Mouse (Mus musculus) lung, postnatal 14 days (tissue): ENCODE results near the gene Psma1.

Experiments
- DNase-seq: peaks from one replicate; pipeline ENCODE4 v3.0.0; 2021

Gene Psma1

DNA sequence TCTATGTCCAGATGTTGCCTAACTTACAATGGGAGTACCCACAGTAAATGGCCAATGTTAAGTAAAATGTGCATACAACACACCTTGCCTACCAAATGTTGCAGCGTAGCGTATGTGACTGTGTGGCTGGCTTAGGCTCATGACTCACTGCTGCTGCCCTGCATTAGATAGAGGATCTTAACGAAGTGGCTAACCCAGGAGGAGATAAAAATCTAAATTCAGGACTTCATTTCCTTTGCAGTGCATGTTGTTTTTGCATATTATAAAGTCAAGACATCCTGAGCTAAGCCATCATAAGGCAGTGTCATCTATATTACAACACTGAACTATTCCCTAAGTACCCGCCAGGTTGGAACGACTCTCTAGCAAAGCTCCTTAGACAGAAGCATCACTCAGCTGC lies 7.5 kb downstream of the Psma1 start:
- DNase-seq: no peak

DNA sequence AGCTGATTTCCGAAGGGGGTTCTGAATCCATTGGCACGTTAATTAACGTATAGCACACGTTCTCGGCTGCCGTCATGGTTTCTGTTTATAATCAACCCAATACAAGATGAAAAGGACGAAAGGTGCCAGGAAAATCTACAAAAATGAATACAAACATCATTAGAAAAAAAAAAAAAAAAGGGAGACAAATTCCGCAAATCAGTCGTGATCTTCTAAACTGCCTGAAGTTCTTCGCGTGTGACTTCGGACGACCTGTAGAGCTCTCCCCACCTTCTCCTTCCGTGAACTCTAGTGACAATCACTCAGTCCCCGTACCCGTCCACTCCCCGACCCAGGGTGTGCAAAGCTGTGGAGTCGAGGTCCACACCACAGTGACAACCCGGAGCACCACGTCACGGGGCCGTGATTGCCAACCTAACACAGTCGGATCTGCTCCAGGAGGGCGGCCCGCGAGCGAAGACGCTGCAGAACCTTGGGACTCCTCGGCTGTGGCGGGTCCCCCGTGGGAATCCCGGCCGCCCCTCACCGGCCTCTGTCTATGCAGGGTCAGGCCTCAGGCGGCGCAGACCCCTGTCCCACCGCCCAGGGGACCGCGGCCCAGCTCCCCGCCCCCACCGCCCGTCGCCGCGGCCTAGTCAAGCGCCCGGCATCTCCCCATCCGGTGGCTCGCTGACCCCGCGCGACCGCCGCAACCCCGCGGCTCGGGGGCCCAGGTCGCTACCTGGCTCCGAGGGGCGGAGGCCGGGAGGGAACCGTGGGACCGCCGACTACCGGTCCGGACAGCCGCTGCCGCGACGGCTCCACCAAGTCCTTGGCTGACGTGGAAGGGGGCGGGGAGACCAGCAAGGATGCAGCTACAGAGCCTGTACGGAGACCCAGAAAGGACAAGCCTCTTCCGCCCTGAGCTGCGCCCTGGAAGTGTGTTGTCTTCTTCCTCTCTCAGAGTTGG lies 21.8 kb downstream of the Psma1 start, which contains the start of gene Copb1:
Gene Copb1, minus strand, starts transcription at position 827 of the 949 bp plus-strand sequence.
- peak; percentile 93 for DNase-seq

DNA sequence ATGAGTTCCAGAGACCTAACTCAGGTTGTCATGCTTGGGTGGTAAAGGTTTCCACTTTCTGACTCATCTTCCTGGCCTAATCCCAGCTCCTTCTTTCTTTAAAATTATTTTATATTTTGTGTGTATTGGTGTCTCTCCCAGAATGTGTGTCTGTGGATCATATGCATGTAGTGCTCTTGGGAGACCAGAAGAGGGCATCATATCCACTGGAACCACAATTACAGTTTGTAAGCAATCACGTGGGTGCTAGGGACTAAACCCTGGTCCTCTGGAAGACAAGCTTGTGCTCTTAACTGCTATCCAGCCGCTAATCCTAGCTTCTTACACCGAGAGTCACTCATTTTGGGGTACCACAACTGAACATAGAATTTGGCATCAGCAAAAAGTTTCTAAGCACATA lies 24.2 kb downstream of the Psma1 start:
- DNase-seq: no peak

GRCm38 (mm10) chr7:114233980-114234379 lies 41.9 kb downstream of the Psma1 start:
- no peak for DNase-seq

DNA sequence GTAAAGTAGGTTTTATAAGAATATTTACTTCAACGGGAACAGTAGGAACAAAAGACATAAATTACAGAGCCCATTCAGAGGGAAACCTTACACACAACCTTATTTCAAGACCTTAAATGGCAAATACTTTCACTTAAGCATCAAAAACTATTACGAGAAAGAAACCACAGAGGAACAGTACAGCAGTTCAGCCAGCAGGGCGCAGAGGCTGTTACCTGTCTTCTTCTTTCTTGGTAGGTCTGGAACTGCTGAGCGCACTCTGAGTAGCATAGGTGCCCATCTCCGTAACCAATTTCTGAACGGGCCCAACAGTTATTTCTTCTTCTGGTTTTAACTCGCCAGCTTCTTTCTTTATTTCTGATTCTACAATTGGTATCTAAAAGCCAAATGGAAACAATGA lies 42.9 kb downstream of the Psma1 start:
- no peak for DNase-seq

DNA sequence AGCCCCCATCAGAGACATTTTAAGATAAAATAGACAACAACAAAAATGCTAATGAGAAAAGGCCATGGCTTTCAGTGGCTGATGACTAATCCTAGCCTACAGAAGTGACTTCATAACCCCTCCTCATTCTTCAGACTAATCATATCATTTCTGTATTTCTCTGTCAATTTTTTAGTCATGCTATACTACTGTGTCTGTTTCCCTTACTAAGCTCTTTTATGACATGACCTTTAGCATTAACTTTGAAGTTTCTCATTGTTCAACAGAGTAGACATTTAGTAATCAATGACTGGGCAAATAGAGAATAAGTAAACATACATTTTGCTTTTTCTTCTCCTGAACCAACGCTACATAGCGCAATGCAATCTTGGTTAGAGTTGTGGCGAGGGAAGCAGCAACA lies 44.1 kb downstream of the Psma1 start:
- DNase-seq: no peak

DNA sequence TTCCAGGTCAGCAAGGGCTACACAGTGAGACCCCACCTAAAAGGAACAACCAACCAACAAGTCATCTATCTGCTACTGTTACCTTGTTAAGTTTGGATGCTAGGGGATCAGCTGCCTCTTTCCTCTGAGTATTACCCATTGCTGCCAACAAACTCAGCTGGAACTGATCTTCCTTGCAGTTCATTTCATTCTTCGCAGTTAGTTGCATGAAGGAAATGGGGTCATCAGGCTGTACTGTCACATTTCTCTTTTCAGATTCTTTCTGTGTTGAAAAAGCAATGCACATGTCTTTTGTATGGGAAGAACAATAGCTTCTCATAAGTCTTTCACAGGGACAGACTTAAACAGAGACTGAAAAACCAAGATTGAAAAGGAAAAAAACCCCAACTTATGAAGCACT lies 49.4 kb downstream of the Psma1 start:
- DNase-seq: peak; percentile 33

DNA sequence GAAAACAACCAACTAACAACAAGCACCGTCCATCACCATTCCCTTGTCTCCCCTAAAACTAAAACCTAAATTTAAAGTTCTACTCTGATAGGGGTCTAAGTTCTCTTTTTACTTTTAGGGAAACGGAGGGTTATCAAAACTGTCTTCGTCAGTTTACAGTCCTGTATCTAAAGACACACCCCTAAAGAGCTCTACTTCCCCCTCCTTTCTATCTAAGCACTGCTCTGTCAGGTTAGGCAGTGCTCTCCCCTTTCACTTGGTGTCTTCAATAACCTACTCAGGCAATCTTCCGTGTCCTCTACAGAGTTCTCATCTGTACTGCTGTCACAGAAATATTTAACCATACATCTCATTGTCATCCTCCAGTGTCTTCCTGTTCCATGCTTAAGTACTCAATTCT lies 55.5 kb downstream of the Psma1 start:
- no peak for DNase-seq

DNA sequence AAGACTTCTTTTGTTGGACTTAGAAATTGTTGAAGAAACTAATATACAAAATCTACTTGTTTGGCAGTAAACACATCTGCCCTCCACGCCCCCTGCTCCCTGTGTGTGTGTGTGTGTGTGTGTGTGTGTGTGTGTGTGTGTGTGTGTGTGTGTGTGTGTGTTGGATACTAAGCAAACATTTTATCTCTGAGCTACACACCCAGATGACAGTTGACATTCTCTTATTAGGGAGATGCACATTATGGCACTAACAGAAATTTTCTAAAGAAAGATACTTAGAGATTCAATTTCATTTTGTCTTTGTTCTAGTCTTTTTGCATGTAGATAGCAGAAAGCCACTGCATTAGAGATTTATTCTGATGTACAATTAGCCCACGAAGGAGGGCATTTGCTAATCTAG lies 59.0 kb downstream of the Psma1 start:
- no peak for DNase-seq
